Mouse (Mus musculus) heart, adult 2 months (tissue): ENCODE results near the gene H1foo. TPM values are rescaled to one million over a fixed set of nuclear protein-coding genes. Genes with fewer than 3 reads are reported as not detected.

ENCODE experiments used
- DNase-seq, 2 experiments: peaks; one replicate each; pipeline ENCODE4 v3.0.0; 2021
- H3K27ac ChIP-seq: fragments of 200-600 bp; 2 replicates; pipeline ENCODE4 v1.8.1; 2022
- H3K27me3 ChIP-seq: fragments of 200-500 bp; 2 replicates; pipeline ENCODE4 v1.6.1; 2012; ENCODE audit warnings: mild to moderate bottlenecking, low read length, inconsistent platforms, mixed read lengths; ENCODE audit not compliant: control insufficient read depth, insufficient read depth
- H3K36me3 ChIP-seq: fragments of 200-500 bp; 2 replicates; pipeline ENCODE4 v1.6.1; 2012; ENCODE audit warnings: low read length, inconsistent platforms; ENCODE audit not compliant: control insufficient read depth, insufficient read depth
- H3K4me1 ChIP-seq: fragments of 200-500 bp; 2 replicates; pipeline ENCODE4 v1.6.1; 2011; ENCODE audit warnings: low read length; ENCODE audit not compliant: control insufficient read depth, insufficient read depth
- H3K4me3 ChIP-seq: fragments of 200-600 bp; 2 replicates; pipeline ENCODE4 v1.8.1; 2022
- H3K79me2 ChIP-seq: fragments of 200-500 bp; replicated peaks from 2 replicates; pipeline ENCODE4 v1.6.1; 2012; ENCODE audit warnings: mild to moderate bottlenecking, inconsistent platforms, low read length, moderate library complexity, mixed read lengths; ENCODE audit not compliant: control insufficient read depth, insufficient read depth
- H3K9ac ChIP-seq: fragments of 200-500 bp; 2 replicates; pipeline ENCODE4 v1.6.1; 2012; ENCODE audit warnings: low read depth, mild to moderate bottlenecking, control low read depth, inconsistent platforms, low read length, mixed read lengths
- CTCF ChIP-seq: fragments of 200-600 bp; IDR thresholded peaks from 2 replicates; pipeline ENCODE4 v1.8.1; 2022; ENCODE audit warnings: antibody characterized with exemption, mild to moderate bottlenecking, moderate library complexity
- EP300 ChIP-seq: fragments of 200-500 bp; IDR thresholded peaks from 2 replicates; pipeline ENCODE4 v1.6.1; 2011; ENCODE audit warnings: low read depth, low read length, control low read depth; ENCODE audit not compliant: insufficient read depth
- POLR2A ChIP-seq: fragments of 200-500 bp; IDR thresholded peaks from 2 replicates; pipeline ENCODE4 v1.6.1; 2011; ENCODE audit warnings: mild to moderate bottlenecking, low read depth, low read length, control low read depth; ENCODE audit not compliant: insufficient read depth
- WGBS: fragments of 180-500 bp; shearing (Covaris S2); methylation state at CpG from one replicate; pipeline ENCODE4 v1.1.7; 2018; 5-methylcytosine and 5-hydroxymethylcytosine counted together
- intact Hi-C: fragments of 180-260 bp; cut with DNase I; formaldehyde crosslinking; loops from one replicate; pipeline ENCODE4 v1.15.1; 2025
- polyA plus RNA-seq: library from polyadenylated mRNA; depleted of rRNA; stranded (reverse); fragments of >200 nt; gene quantifications from 2 replicates; pipeline ENCODE4 v1.2.3, GENCODE M21; 2012
- total RNA-seq, 2 experiments: library from RNA; stranded (reverse); gene quantifications; 2 replicates each; pipeline ENCODE4 v1.2.3; 2021

H1foo gene
- total and polyA plus RNA-seq, 3 experiments: not detected

DNA sequence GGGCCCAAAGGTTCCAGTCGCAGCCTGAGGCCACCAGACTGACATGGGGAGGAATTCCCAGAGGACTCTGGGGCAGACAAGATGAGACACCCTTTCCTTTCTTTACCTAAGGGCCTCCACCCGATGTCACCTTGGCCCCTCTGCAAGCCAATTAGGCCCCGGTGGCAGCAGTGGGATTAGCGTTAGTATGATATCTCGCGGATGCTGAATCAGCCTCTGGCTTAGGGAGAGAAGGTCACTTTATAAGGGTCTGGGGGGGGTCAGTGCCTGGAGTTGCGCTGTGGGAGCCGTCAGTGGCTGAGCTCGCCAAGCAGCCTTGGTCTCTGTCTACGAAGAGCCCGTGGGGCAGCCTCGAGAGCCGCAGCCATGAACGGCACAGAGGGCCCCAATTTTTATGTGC is 13.1 kb upstream of the H1foo start, which contains the start of gene Rho:
TSS of gene Rho (plus strand) at position 110 of the 400 bp plus-strand sequence.
- H3K36me3 ChIP-seq: no peaks in the 10 kb centered on the region
- H3K9ac ChIP-seq: no peak within 1 kb of the TSS
- no peak for DNase-seq
- intact Hi-C loops: no loop called here
- no peak within 1 kb of the TSS for H3K4me3 ChIP-seq
- peaks cover 4% of the 10 kb centered on the region; the same call in 1 of the 2 replicates for H3K4me1 ChIP-seq
- H3K79me2 ChIP-seq: no peaks in the 10 kb centered on the region
- no peak for TF ChIP-seq POLR2A
- H3K27me3 ChIP-seq: no peaks in the 10 kb centered on the region
- WGBS: 90% methylated on average over 14 of the region's 14 CpGs
- H3K27ac ChIP-seq: no peak within 1 kb of the TSS

- H3K27me3 ChIP-seq: no peaks in the 10 kb centered on the region
- no peak for DNase-seq
- H3K9ac ChIP-seq: no peak overlapping the region
- WGBS: 92% methylated on average over 3 of the region's 3 CpGs
- TF ChIP-seq POLR2A (no peak), EP300 (no peak), CTCF (no peak)
- peaks cover 4% of the 10 kb centered on the region; the same call in 1 of the 2 replicates for H3K4me1 ChIP-seq
- H3K27ac ChIP-seq: no peak overlapping the region
- intact Hi-C loops: no loop called here
- H3K4me3 ChIP-seq: no peak overlapping the region
- H3K79me2 ChIP-seq: no peaks in the 10 kb centered on the region
- no peaks in the 10 kb centered on the region for H3K36me3 ChIP-seq
Observed at GRCm38 (mm10) chr6:115932391-115932790, 12.3 kb upstream of the H1foo start.

DNA sequence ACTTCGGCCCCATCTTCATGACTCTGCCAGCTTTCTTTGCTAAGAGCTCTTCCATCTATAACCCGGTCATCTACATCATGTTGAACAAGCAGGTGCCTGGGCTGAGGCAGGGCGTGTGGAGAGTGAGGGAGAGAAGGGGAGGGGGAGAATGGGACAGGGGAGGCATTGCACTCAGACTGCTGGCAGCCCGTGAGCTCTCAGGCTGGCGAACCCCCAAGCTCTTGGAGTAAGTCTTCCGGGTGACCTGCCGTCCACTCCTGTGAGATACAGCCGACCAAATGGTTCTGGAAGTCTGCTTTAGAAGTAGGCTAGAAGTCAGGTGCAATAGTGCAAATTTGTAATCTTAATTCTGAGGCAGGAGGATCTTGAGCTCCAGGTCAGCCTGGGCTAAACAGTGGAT is 9.2 kb upstream of the H1foo start:
- no peaks in the 10 kb centered on the region for H3K79me2 ChIP-seq
- TF ChIP-seq EP300 (no peak), POLR2A (no peak), CTCF (no peak)
- no peaks in the 10 kb centered on the region for H3K27me3 ChIP-seq
- intact Hi-C loops: no loop called here
- H3K4me3 ChIP-seq: no peak overlapping the region
- H3K4me1 ChIP-seq: no peaks in the 10 kb centered on the region
- no peak overlapping the region for H3K27ac ChIP-seq
- no peak for DNase-seq
- 82% methylated on average over 8 of the region's 8 CpGs for WGBS
- H3K36me3 ChIP-seq: no peaks in the 10 kb centered on the region
- no peak overlapping the region for H3K9ac ChIP-seq

- Histone ChIP-seq H3K27ac (no peak overlapping the region), H3K4me1 (no peaks in the 10 kb centered on the region), H3K27me3 (no peaks in the 10 kb centered on the region), H3K36me3 (no peaks in the 10 kb centered on the region), H3K9ac (no peak overlapping the region), H3K4me3 (no peak overlapping the region), H3K79me2 (no peaks in the 10 kb centered on the region)
- WGBS: 96% methylated on average over 2 of the region's 2 CpGs
- intact Hi-C loops: no loop called here
- DNase-seq: no peak
- no peak for TF ChIP-seq EP300
- no peak for TF ChIP-seq CTCF
- TF ChIP-seq POLR2A: no peak
Observed at GRCm38 (mm10) chr6:115938011-115938410, 6.7 kb upstream of the H1foo start.

DNA sequence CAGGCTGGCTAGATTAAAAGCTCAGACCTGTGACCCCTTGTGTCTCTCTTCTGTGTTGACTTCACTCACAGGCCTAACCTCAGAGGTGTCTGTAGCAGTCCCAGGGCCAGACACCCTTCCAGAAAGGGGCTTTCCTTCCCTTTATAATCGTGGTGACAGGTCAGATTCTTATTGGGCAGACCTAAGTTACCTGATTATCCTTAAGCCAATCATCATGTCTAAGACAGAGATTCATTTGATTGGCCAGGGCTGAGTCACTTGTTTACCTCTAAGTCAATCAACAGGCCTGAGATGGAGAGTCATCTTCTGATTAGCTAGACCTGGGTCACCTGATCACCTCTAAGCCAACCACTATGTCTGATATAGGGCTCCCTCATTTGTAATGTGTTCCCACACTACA is 5.9 kb upstream of the H1foo start:
- Histone ChIP-seq H3K27me3 (no peaks in the 10 kb centered on the region), H3K36me3 (no peaks in the 10 kb centered on the region), H3K27ac (no peak overlapping the region), H3K4me3 (no peak overlapping the region), H3K9ac (no peak overlapping the region), H3K4me1 (peaks cover 2% of the 10 kb centered on the region), H3K79me2 (no peaks in the 10 kb centered on the region)
- no peak for DNase-seq
- no peak for TF ChIP-seq EP300
- no peak for TF ChIP-seq CTCF
- TF ChIP-seq POLR2A: no peak
- 67% methylated on average over 1 of the region's 1 CpGs for WGBS
- intact Hi-C loops: no loop called here

DNA sequence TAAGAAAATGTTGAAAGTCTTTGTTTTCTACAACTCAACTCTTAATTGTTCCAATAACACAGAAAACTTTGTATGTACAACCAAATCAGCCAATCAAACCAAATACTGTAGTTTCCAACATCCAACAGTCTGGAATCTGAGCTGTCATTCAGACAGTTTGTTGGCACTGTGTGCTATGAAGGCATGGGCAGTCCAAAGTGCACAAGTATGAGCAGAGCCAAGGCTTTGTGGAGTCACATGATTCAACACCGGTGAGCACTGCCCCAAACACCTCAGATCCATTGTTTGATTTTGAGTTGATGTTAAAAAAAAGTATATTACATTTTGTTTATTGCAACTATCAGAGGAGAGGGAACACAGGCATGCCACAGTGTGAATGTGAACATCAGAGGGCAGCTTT is 4.1 kb upstream of the H1foo start:
- intact Hi-C loops: no loop called here
- WGBS: 16% methylated on average over 1 of the region's 1 CpGs

More for the DNA sequence above, 4.1 kb upstream of the H1foo start:
- Histone ChIP-seq H3K79me2 (no peaks in the 10 kb centered on the region), H3K27ac (no peak overlapping the region), H3K9ac (no peak overlapping the region), H3K4me3 (no peak overlapping the region), H3K36me3 (no peaks in the 10 kb centered on the region), H3K27me3 (no peaks in the 10 kb centered on the region), H3K4me1 (peaks cover 2% of the 10 kb centered on the region)
- no peak for DNase-seq
- TF ChIP-seq POLR2A (no peak), EP300 (no peak), CTCF (no peak)
